Mouse (Mus musculus) intestine, postnatal 0 days (tissue): Measurements from ENCODE around the gene Cdc42bpb. TPM values are rescaled to one million over a fixed set of nuclear protein-coding genes. Genes with fewer than 3 reads are reported as not detected.
A peak's percentile ranks its signal among the peaks of the same experiment; 100 is the strongest.

Source experiments
- ATAC-seq: fragments of 200-750 bp; cut with Nextera tagmentation; 2 replicates; pipeline ENCODE4 v1.8.0; 2017; ENCODE audit warnings: mild to moderate bottlenecking, moderate TSS enrichment, moderate library complexity
- H3K27ac ChIP-seq: fragments of 300-500 bp; sonication (generic); 2 replicates; pipeline ENCODE4 v1.5.1; 2014; ENCODE audit warnings: mild to moderate bottlenecking, low read depth, low read length, moderate library complexity
- H3K27me3 ChIP-seq: fragments of 300-500 bp; sonication (generic); replicated peaks from 2 replicates; pipeline ENCODE4 v1.6.1; 2014; ENCODE audit warnings: low read length, mixed read lengths; ENCODE audit not compliant: control insufficient read depth, insufficient read depth
- H3K36me3 ChIP-seq: fragments of 300-500 bp; sonication (generic); 2 replicates; pipeline ENCODE4 v1.6.1; 2014; ENCODE audit warnings: mild to moderate bottlenecking, moderate library complexity; ENCODE audit not compliant: control insufficient read depth, insufficient read depth
- H3K4me1 ChIP-seq: fragments of 300-500 bp; sonication (generic); replicated peaks from 2 replicates; pipeline ENCODE4 v1.6.1; 2014; ENCODE audit warnings: antibody characterized with exemption, low read length, mixed read lengths; ENCODE audit not compliant: control insufficient read depth, insufficient read depth
- H3K4me2 ChIP-seq: fragments of 300-500 bp; sonication (generic); replicated peaks from 2 replicates; pipeline ENCODE4 v1.6.1; 2014; ENCODE audit warnings: low read depth, mild to moderate bottlenecking, moderate library complexity
- H3K4me3 ChIP-seq: fragments of 300-500 bp; sonication (generic); 2 replicates; pipeline ENCODE4 v1.5.1; 2014; ENCODE audit warnings: low read depth, low read length
- H3K9ac ChIP-seq: fragments of 300-500 bp; sonication (generic); 2 replicates; pipeline ENCODE4 v1.6.1; 2014; ENCODE audit warnings: mild to moderate bottlenecking, low read depth, low read length
- H3K9me3 ChIP-seq: fragments of 300-500 bp; sonication (generic); 2 replicates; pipeline ENCODE4 v1.6.1; 2016; ENCODE audit warnings: mixed run types; ENCODE audit not compliant: control insufficient read depth
- CTCF ChIP-seq: sonication (generic); IDR thresholded peaks from 2 replicates; pipeline ENCODE4 v1.5.1; 2016; ENCODE audit warnings: low read depth, mild to moderate bottlenecking, control low read depth, antibody characterized with exemption, moderate library complexity
- WGBS: fragments of 180-500 bp; shearing (Covaris S2); extraction: QIAGEN DNeasy Blood & Tissue Kit; methylation state at CpG from one replicate; pipeline ENCODE4 v1.1.7; 2014; 5-methylcytosine and 5-hydroxymethylcytosine counted together
- polyA plus RNA-seq: library from polyadenylated mRNA; unstranded; fragments of >200 nt; fragmentation: Nextera tagmentation; extraction: Ambion mirVana; gene quantifications from 2 replicates; pipeline ENCODE4 v1.2.1, GENCODE M21; 2015

Cdc42bpb gene
- polyA plus RNA-seq, 1 experiment from 2014 or later: 27.2 TPM

- TF ChIP-seq CTCF: no peak
- Histone ChIP-seq H3K4me3 (no peak overlapping the region), H3K4me2 (no peak overlapping the region), H3K27ac (no peak overlapping the region), H3K4me1 (no peaks in the 10 kb centered on the region), H3K27me3 (0 out of 2 replicates have a peak, but pooled peaks cover 4% of the 10 kb centered on the region), H3K9ac (no peak overlapping the region), H3K36me3 (no peaks in the 10 kb centered on the region), H3K9me3 (no peaks in the 10 kb centered on the region)
- no peak for ATAC-seq
- 84% methylated on average over 6 of the region's 6 CpGs for WGBS
Measured at GRCm38 (mm10) chr12:111394008-111394407, 16.5 kb upstream of the Cdc42bpb start.

GRCm38 (mm10) chr12:111387146-111387545, 9.6 kb upstream of the Cdc42bpb start:
- TF ChIP-seq CTCF: no peak
- WGBS: 73% methylated on average over 4 of the region's 4 CpGs
- Histone ChIP-seq H3K4me1 (no peaks in the 10 kb centered on the region), H3K36me3 (no peaks in the 10 kb centered on the region), H3K27ac (peak overlapping the region; percentile 10), H3K9ac (no peak overlapping the region), H3K4me2 (peak overlapping the region; percentile 32), H3K9me3 (no peaks in the 10 kb centered on the region), H3K27me3 (no peaks in the 10 kb centered on the region), H3K4me3 (no peak overlapping the region)
- peak; percentile 55; the same call in 1 of the 2 replicates for ATAC-seq

GRCm38 (mm10) chr12:111386642-111387120, 9.2 kb upstream of the Cdc42bpb start:
- peak; percentile 90 for ATAC-seq
- WGBS: 23% methylated on average over 8 of the region's 8 CpGs
- H3K27me3 ChIP-seq: no peaks in the 10 kb centered on the region
- H3K4me2 ChIP-seq: peak overlapping the region; percentile 32
- no peaks in the 10 kb centered on the region for H3K4me1 ChIP-seq
- 0 out of 2 replicates have a peak, but pooled peaks have one; percentile 10 for TF ChIP-seq CTCF
- no peaks in the 10 kb centered on the region for H3K36me3 ChIP-seq
- no peak overlapping the region for H3K4me3 ChIP-seq
- H3K9me3 ChIP-seq: no peaks in the 10 kb centered on the region
- H3K9ac ChIP-seq: no peak overlapping the region
- H3K27ac ChIP-seq: peak overlapping the region; percentile 10

GRCm38 (mm10) chr12:111385883-111386641, 8.5 kb upstream of the Cdc42bpb start:
- Histone ChIP-seq H3K4me3 (no peak overlapping the region), H3K9ac (no peak overlapping the region), H3K27me3 (no peaks in the 10 kb centered on the region), H3K27ac (peak overlapping the region; percentile 10; the same call in 1 of the 2 replicates), H3K4me2 (no peak overlapping the region), H3K4me1 (no peaks in the 10 kb centered on the region), H3K36me3 (no peaks in the 10 kb centered on the region), H3K9me3 (no peaks in the 10 kb centered on the region)
- 75% methylated on average over 13 of the region's 13 CpGs for WGBS
- no peak for ATAC-seq
- TF ChIP-seq CTCF: no peak

GRCm38 (mm10) chr12:111378812-111379211, 1.3 kb upstream of the Cdc42bpb start:
- H3K27me3 ChIP-seq: no peaks in the 10 kb centered on the region
- no peaks in the 10 kb centered on the region for H3K9me3 ChIP-seq
- 70% methylated on average over 12 of the region's 12 CpGs for WGBS
- no peak for ATAC-seq
- H3K4me2 ChIP-seq: peak overlapping the region; percentile 70
- no peaks in the 10 kb centered on the region for H3K36me3 ChIP-seq
- peak overlapping the region; percentile 97 for H3K9ac ChIP-seq
- TF ChIP-seq CTCF: no peak
- peaks cover 9% of the 10 kb centered on the region for H3K4me1 ChIP-seq
- H3K4me3 ChIP-seq: peak overlapping the region; percentile 96; the same call in 1 of the 2 replicates
- H3K27ac ChIP-seq: no peak overlapping the region

GRCm38 (mm10) chr12:111377986-111378490, 520 bp upstream of the Cdc42bpb start:
- Histone ChIP-seq H3K9me3 (no peaks in the 10 kb centered on the region), H3K27me3 (no peaks in the 10 kb centered on the region), H3K27ac (peak overlapping the region; percentile 100), H3K9ac (peak overlapping the region; percentile 97), H3K4me2 (peak overlapping the region; percentile 70), H3K4me1 (peaks cover 10% of the 10 kb centered on the region), H3K36me3 (no peaks in the 10 kb centered on the region), H3K4me3 (peak overlapping the region; percentile 96)
- WGBS: under 1% methylated on average over 32 of the region's 32 CpGs
- peak; percentile 54 for ATAC-seq
- TF ChIP-seq CTCF: no peak
